Mouse (Mus musculus): Measurements from ENCODE around the gene Kdm4d.
"Not testable (repeated sequence)": the region's sequence is repeated elsewhere in the genome, so short reads cannot be mapped to it uniquely, and the experiment has no call there.

Gene Kdm4d

DNA sequence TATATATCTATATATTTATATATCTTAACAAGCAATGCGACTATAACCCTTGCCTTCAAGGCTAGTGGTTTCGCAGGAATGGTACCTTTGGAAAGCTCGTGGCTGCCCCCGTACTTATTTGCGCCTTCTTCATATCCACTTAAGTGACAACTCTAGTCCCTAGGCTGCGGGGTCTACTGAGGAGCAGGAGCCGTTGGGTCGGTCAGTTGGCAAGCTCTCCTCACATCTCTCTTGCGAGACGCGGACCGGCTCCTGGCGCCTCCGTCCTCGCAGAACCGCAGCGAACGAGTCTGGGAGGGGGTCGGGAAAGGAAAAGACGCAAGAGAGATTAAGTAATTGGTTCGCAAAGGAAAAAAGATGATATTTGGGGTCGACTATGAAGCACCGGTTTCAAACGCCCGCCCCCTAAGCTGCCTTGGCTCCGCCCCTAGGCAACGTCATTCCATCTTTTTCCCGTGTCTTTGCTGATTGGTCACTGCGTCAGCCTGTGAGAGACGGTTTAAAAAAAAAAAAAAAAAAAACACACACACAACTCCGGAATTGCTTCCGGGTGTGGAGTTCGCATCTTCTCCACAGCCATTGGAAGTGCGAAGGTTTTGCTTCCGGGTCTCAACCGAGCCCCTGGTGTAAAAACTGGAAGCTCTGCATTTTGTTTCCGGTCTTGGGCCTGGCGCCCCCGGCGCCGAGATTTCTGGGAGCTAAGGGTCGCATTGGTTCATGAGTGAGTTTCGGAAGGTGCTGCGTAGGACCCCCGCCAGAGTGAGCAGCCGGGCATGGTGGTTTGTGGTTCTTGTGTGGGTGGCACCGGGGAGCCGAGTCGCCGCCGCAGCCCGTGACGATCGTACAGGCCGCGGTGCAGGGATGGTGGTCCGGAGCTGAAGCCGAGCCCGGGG, at the start of gene Kdm4d, which contains the start of gene Cwc15:
Kdm4d (minus strand) TSS at position 460 of the 893 bp plus-strand sequence.
Cwc15 (plus strand) TSS at position 595 of the 893 bp plus-strand sequence.
- DNase-seq (ENCODE audit: low spot score in 2 of 2): peak; percentile 91 to 94

GRCm38 (mm10) chr9:14548366-14548761, 48.1 kb upstream of the Kdm4d start:
- DNase-seq (ENCODE audit: low spot score in 2 of 2): no peak

DNA sequence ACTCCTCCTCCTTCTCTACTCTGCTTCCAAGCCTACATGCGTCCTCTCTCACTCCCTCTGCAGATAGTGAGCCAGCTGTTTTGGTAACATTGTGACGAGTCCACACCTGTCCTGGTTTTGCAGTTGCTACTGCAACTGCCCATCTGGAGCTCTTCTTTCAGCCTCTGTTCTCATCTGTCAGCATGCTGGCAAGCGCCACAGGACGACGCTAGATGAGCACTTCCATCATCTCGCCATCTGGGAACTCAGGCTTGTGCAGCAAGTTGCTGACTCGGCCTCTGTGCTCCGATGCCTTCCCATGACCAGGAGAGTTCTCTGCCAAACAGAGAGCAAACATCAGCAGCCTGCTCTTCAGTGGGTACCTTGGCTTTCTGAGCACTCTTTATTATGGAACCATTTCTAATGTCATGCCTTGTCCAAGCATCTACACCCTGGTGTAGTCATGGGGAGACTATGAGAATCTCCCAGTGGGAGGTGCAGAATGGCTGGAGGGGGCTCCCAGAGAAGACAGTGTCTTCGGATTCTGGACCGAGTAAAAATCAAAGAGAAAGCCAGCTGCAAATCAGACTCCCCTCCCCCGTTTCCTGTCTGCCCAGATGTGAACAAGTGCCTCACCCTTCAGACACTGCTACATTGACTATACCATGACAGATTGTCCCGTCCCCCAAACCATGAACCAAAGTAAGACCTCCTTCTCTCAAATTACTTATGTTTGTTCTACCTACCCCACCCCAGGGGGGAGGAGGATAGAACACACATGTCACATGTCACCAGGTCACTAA, 47.5 kb upstream of the Kdm4d start:
- DNase-seq (ENCODE audit: low spot score in 2 of 2): no peak

GRCm38 (mm10) chr9:14544034-14544757, 43.9 kb upstream of the Kdm4d start:
- no peak for DNase-seq (ENCODE audit: low spot score in 2 of 2)

DNA sequence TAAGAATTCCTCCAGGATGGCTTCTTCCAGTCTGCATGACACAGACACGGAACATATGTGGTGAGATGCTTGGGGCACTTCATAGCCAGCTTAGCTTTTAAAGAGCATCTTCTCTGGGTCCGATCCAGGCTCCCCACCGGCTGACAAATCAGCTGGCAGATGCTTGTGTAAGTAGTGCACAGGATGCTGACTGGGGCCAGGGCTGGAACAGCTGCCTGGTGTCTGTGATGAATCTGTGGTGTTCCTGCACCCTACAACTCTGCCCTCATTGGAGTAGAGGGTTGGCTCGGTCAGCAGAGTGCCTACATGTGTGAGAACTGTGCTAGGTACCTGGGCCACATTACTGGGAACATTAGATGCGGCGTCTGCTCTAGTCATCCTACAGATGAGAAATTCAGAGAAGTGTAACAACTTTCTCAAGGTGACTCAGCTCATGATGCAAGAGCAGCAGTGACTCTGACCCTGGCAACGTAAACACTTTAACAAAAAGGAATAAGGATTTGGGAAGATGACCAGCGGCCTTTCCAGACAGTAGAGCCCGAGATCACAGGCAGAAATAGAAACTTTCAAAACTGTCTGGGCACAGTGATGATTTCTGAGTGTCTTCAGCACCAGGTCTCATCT, 34.7 kb upstream of the Kdm4d start:
- no peak for DNase-seq (ENCODE audit: low spot score in 2 of 2)

GRCm38 (mm10) chr9:14533659-14534058, 33.4 kb upstream of the Kdm4d start:
- no peak for DNase-seq (ENCODE audit: low spot score in 2 of 2)

- DNase-seq (ENCODE audit: low spot score in 2 of 2): no peak
Observed at GRCm38 (mm10) chr9:14532283-14532682, 32.0 kb upstream of the Kdm4d start.

- DNase-seq (ENCODE audit: low spot score in 2 of 2): no peak
Observed at GRCm38 (mm10) chr9:14530004-14530403, 29.7 kb upstream of the Kdm4d start.

GRCm38 (mm10) chr9:14523408-14524043, 23.2 kb upstream of the Kdm4d start:
- peak; percentile 57 to 81 for DNase-seq (ENCODE audit: low spot score in 2 of 2)

DNA sequence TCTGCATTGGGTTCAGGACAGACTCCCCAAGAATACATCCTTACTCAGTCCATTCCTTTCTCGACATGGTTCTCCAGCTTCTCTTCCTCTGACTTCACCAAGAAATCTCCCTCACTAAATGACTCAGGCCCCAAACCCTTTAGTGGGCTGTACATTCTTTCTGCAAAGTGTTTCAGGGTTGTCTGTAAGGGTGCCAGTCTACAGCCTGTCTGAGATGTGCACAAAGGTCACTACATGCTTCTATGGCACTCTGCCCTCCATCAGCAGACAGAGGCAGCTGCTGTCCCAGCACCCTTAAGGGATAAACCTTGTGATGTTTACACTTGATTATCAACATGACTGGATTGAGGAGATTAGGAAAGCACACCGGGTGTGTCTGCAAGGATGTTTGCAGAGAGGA, 21.4 kb upstream of the Kdm4d start:
- DNase-seq (ENCODE audit: low spot score in 2 of 2): no peak

DNA sequence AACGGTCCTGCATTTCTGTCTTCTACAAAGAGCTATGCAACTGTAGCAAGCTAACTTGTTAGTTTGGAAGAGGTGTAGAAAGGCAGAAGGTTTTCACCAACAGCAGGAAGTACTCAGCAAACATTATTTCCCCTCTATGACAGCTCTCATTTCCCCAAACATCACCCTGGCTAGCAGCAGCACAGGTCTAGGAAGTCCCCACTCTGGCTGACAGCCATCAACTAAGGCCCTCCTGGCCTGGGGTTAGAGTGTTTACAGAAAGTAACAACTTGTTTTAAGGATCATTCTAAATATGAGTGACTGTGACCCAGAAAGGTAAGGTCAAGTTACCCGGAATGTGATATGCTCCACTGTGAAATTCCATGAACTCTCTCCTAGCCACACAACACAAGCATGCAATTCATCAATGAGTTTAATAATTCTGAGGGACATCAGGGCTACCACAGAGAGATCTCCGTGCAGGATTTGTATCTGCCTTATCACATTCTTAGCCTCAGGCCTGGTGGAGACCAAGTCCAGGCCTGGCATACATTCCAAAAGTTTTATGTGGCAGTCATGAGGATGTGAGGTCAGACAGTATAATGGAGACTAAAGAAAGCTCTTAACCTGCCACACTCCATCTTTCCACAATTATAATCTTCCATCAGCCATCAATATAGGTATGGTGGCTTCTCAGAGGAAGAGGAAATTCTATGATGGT, 20.8 kb upstream of the Kdm4d start:
- no peak for DNase-seq (ENCODE audit: low spot score in 2 of 2)

DNA sequence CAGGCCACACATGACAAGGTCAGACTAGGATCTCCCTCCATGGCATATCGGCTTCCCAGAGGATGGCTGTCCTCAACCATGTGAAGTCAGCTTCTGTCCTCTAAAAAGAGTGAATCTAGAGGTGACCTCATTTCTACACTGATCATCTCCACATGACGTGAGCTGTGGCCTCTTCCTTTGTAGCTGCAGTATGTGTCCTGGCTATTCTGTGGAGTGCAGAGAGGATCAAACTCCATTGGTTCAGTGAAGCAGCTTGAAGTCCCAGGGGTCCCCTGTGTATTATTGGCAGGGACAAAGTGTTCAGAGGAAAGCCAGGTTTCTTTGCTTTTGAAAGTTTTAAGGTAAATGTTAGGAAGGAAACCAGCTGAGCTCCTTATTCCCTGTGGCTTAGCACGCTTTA, 17.8 kb upstream of the Kdm4d start:
- DNase-seq (ENCODE audit: low spot score in 2 of 2): no peak

- no peak for DNase-seq (ENCODE audit: low spot score in 2 of 2)
Observed at GRCm38 (mm10) chr9:14517296-14517695, 17.0 kb upstream of the Kdm4d start.

- peak in 1 of 2 experiments; percentile 22 for DNase-seq (ENCODE audit: low spot score in 2 of 2)
Observed at GRCm38 (mm10) chr9:14512633-14513445, 12.6 kb upstream of the Kdm4d start.

GRCm38 (mm10) chr9:14500916-14501424, 688 bp upstream of the Kdm4d start:
- no peak for DNase-seq (ENCODE audit: low spot score in 2 of 2)

DNA sequence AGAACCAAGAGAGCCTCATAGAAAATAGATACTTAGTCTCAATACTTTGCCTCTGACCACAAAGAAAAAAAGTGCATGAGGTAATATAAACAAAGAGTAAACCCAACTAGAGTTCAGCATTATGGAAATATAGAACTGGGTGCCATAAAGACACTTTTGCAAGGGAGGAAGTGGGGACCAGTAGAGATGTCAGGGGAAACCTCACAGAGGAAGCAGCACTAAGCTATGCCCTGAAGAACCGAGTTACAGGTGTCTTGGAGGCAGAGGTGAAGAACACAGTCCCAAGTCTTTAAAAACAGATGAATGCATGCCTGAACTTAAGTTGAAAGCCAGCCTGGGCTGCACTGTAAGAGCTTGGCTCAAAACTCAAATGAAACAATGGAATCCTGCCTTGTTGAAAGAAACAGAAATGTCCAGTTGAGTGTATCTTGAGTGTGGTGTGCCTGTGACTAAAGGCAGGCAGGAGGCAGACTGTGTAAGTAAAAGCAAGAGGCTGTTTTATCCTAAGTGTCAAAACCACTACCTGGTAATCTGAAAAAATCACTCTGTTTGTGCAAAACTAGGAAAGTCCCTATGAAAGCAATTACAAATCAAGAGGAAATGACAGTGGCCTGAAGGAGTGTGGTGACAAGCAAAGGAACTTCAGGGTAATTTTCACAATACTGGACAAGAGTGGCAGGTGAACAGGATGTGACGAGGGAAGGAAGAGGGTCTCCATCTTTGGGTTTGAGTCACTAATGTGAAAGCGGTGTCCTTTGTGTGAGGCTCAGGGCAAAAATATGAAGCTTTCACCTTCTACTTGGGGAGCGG, 1.2 kb downstream of the Kdm4d start:
- DNase-seq (ENCODE audit: low spot score in 2 of 2): no peak

DNA sequence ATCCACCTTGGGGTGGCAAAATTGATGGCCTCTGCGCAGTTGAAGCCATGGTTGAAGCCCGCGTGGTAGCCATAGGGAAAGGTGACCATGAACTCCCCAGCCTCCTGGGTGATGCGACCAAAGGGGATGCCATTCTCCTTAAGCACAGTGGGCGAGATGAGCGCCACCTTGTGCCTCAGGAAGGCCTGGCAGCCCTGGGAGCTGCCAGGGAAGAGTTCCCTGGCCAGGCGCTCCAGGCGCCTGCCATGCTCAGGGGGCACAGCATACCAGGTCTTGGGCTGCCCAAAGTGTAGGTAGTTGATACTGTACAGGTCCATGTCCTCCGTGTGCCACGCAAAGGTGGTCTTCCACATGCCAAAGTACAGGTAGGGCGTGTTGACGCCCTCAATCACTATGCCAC, 36.6 kb downstream of the Kdm4d start:
- DNase-seq (ENCODE audit: low spot score in 2 of 2): not testable (repeated sequence)

GRCm38 (mm10) chr9:14462536-14462935, 37.7 kb downstream of the Kdm4d start:
- DNase-seq (ENCODE audit: low spot score in 2 of 2): not testable (repeated sequence)

All from frontal cortex, postnatal 14 days (tissue).